Mouse (Mus musculus) cortical plate, adult 2 months (tissue): ENCODE measurements at regions not wholly inside any gene's neighbourhood (a gene's known extent, or its start where the extent isn't known, plus 50 kb on each side); places are given as distances from the start of the nearest gene placed in this dataset.

Experiments used
- CTCF ChIP-seq: fragments of 200-500 bp; IDR thresholded peaks from 2 replicates; pipeline ENCODE4 v1.5.1; 2011; ENCODE audit warnings: mild to moderate bottlenecking, control low read depth, low read length; ENCODE audit not compliant: insufficient read depth; ENCODE audit errors: extremely low read depth
- POLR2A ChIP-seq: fragments of 200-500 bp; IDR thresholded peaks from 2 replicates; pipeline ENCODE4 v1.6.1; 2011; ENCODE audit warnings: mild to moderate bottlenecking, low read length, control low read depth; ENCODE audit not compliant: insufficient read depth; ENCODE audit errors: extremely low read depth

DNA sequence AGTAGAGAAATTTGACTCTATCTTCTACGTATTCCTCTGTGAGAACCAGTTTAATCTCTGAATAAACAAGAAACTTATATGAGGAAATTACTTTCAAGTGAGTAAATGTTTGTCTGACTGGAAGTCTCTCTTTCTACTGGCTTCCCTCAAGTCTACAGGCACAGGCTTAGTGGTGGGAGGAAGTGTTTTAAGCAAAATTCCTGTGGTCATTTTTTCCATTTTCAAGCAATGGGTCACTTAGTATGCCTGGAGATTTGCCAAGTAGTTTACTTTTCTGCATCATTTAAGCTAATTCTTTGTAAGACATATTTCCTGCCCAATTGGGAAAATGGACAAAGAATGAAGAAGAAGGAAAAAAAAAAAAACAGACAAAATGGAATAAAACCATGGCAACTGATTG, 632.9 kb downstream of the Slc22a22 start:
- TF ChIP-seq CTCF (no peak), POLR2A (no peak)
